Comparison of ENCODE assay signal across 13 mouse cellular contexts in genomic region chr8:75135756-75136155, GRCm38 (mm10). TPM values are rescaled to one million over a fixed set of nuclear protein-coding genes. Genes with fewer than 3 reads are reported as not detected.
DNase-seq lines count a peak whose midpoint lies in the region; ATAC-seq and TF ChIP-seq lines count a peak whose summit lies in the region.
"Had no signal": no experiment of that assay in that cellular context is flagged by ENCODE, and none has a peak within 500 bp of the region (broad histone marks: within the 10 kb centered on the region; RNA-seq: fewer than 3 reads in every experiment).

No protein-coding gene starts in this region.

- H3K36me3 ChIP-seq in hindbrain, embryonic 13.5 days = no peaks in the 10 kb centered on the region
- peaks cover 15% of the 10 kb centered on the region for H3K36me3 ChIP-seq in hindbrain, embryonic 10.5 days
- no peaks in the 10 kb centered on the region for H3K36me3 ChIP-seq in midbrain, embryonic 14.5 days (ENCODE audit: control insufficient read depth, insufficient read depth, low read length)
- peaks cover 19% of the 10 kb centered on the region for H3K36me3 ChIP-seq in midbrain, embryonic 10.5 days
- no peaks in the 10 kb centered on the region for H3K36me3 ChIP-seq in midbrain, embryonic 15.5 days (replicated peaks)
- H3K36me3 ChIP-seq: heart, embryonic 12.5 days; kidney, embryonic 15.5 days had no signal

- TF ChIP-seq CTCF in cortical plate, adult 2 months (IDR thresholded peaks at IDR 0.05; ENCODE audit: extremely low read depth, insufficient read depth, low read length) = no peak

- H3K4me3 ChIP-seq in hindbrain, embryonic 13.5 days = no peak overlapping the region
- no peak overlapping the region for H3K4me3 ChIP-seq in hindbrain, embryonic 10.5 days
- no peak overlapping the region for H3K4me3 ChIP-seq in midbrain, embryonic 14.5 days (replicated peaks; ENCODE audit: low read depth, low read length)
- no peak overlapping the region for H3K4me3 ChIP-seq in midbrain, embryonic 10.5 days
- no peak overlapping the region for H3K4me3 ChIP-seq in cortical plate, adult 2 months (ENCODE audit: insufficient read depth, low read length)
- H3K4me3 ChIP-seq in midbrain, embryonic 15.5 days = no peak overlapping the region
- H3K4me3 ChIP-seq: gastrocnemius, adult 2 months; heart, embryonic 12.5 days; kidney, embryonic 15.5 days had no signal

- H3K9ac ChIP-seq in hindbrain, embryonic 13.5 days = 0 out of 2 replicates have a peak overlapping the region, but pooled peaks have one; percentile 13
- H3K9ac ChIP-seq in midbrain, embryonic 14.5 days (replicated peaks; ENCODE audit: low read length) = no peak overlapping the region
- H3K9ac ChIP-seq in midbrain, embryonic 15.5 days = no peak overlapping the region
- H3K9ac ChIP-seq: heart, embryonic 12.5 days; kidney, embryonic 15.5 days had no signal

- 0 out of 2 replicates have a peak, but pooled peaks cover 3% of the 10 kb centered on the region for H3K4me1 ChIP-seq in hindbrain, embryonic 13.5 days (replicated peaks)
- no peaks in the 10 kb centered on the region for H3K4me1 ChIP-seq in hindbrain, embryonic 10.5 days (replicated peaks)
- no peaks in the 10 kb centered on the region for H3K4me1 ChIP-seq in midbrain, embryonic 14.5 days (ENCODE audit: control insufficient read depth, insufficient read depth, low read length)
- H3K4me1 ChIP-seq in midbrain, embryonic 10.5 days = peaks cover 5% of the 10 kb centered on the region; the same call in 1 of the 2 replicates
- H3K4me1 ChIP-seq in cortical plate, adult 2 months (ENCODE audit: control insufficient read depth, insufficient read depth, low read length) = peaks cover 18% of the 10 kb centered on the region
- no peaks in the 10 kb centered on the region; the same call in 1 of the 2 replicates for H3K4me1 ChIP-seq in midbrain, embryonic 15.5 days

- no peak for TF ChIP-seq POLR2A in cortical plate, adult 2 months (IDR thresholded peaks at IDR 0.05; ENCODE audit: extremely low read depth, insufficient read depth, low read length)

- no peak overlapping the region for H3K27ac ChIP-seq in hindbrain, embryonic 13.5 days
- H3K27ac ChIP-seq in hindbrain, embryonic 10.5 days = no peak overlapping the region
- no peak overlapping the region for H3K27ac ChIP-seq in midbrain, embryonic 14.5 days (replicated peaks; ENCODE audit: low read depth, low read length)
- H3K27ac ChIP-seq in midbrain, embryonic 10.5 days (replicated peaks) = no peak overlapping the region
- 0 out of 2 replicates have a peak overlapping the region, but pooled peaks have one; percentile 7 for H3K27ac ChIP-seq in cortical plate, adult 2 months (ENCODE audit: insufficient read depth, low read length)
- no peak overlapping the region for H3K27ac ChIP-seq in midbrain, embryonic 15.5 days
- H3K27ac ChIP-seq: gastrocnemius, adult 2 months had no signal

- no peak for DNase-seq in hindbrain, embryonic 10.5 days (ENCODE audit: low spot score)
- peak; percentile 16 for DNase-seq in midbrain, embryonic 14.5 days
- DNase-seq in midbrain, embryonic 10.5 days (ENCODE audit: low spot score) = no peak
- DNase-seq in ovary, adult 18-20 months (ENCODE audit: low spot score) = no peak
- DNase-seq: cerebellum, adult 9-10 months; gastrocnemius, adult 2 months; lung, postnatal 4 days had no signal

- 68% methylated on average over 1 of the region's 1 CpGs for WGBS in hindbrain, embryonic 13.5 days
- 77% methylated on average over 1 of the region's 1 CpGs for WGBS in hindbrain, embryonic 10.5 days
- 61% methylated on average over 1 of the region's 1 CpGs for WGBS in midbrain, embryonic 14.5 days
- 60% methylated on average over 1 of the region's 1 CpGs for WGBS in midbrain, embryonic 10.5 days
- WGBS in midbrain, embryonic 15.5 days = 52% methylated on average over 1 of the region's 1 CpGs

- H3K27me3 ChIP-seq in hindbrain, embryonic 13.5 days = no peaks in the 10 kb centered on the region
- H3K27me3 ChIP-seq in hindbrain, embryonic 10.5 days (ENCODE audit: insufficient read depth, poor library complexity, severe bottlenecking) = no peaks in the 10 kb centered on the region
- no peaks in the 10 kb centered on the region for H3K27me3 ChIP-seq in midbrain, embryonic 14.5 days (ENCODE audit: control insufficient read depth, insufficient read depth, low read length)
- H3K27me3 ChIP-seq in midbrain, embryonic 10.5 days (ENCODE audit: low read depth, poor library complexity, severe bottlenecking) = no peaks in the 10 kb centered on the region
- no peaks in the 10 kb centered on the region for H3K27me3 ChIP-seq in midbrain, embryonic 15.5 days (replicated peaks)
- H3K27me3 ChIP-seq: heart, embryonic 12.5 days; kidney, embryonic 15.5 days had no signal

- H3K9me3 ChIP-seq in hindbrain, embryonic 13.5 days = no peaks in the 10 kb centered on the region
- no peaks in the 10 kb centered on the region for H3K9me3 ChIP-seq in hindbrain, embryonic 10.5 days
- no peaks in the 10 kb centered on the region for H3K9me3 ChIP-seq in midbrain, embryonic 14.5 days (ENCODE audit: control insufficient read depth, low read length)
- H3K9me3 ChIP-seq in midbrain, embryonic 10.5 days (replicated peaks) = no peaks in the 10 kb centered on the region
- H3K9me3 ChIP-seq in midbrain, embryonic 15.5 days = no peaks in the 10 kb centered on the region
- H3K9me3 ChIP-seq: heart, embryonic 12.5 days; kidney, embryonic 15.5 days had no signal

- H3K4me2 ChIP-seq in hindbrain, embryonic 13.5 days = no peak overlapping the region
- no peak overlapping the region for H3K4me2 ChIP-seq in midbrain, embryonic 14.5 days (ENCODE audit: low read length)
- no peak overlapping the region for H3K4me2 ChIP-seq in midbrain, embryonic 15.5 days
- H3K4me2 ChIP-seq: heart, embryonic 12.5 days; kidney, embryonic 15.5 days had no signal

- ATAC-seq in hindbrain, embryonic 13.5 days (ENCODE audit: low FRiP score) = no peak
- peak; percentile 3; the same call in 1 of the 2 replicates for ATAC-seq in midbrain, embryonic 14.5 days (ENCODE audit: low FRiP score, low TSS enrichment)
- peak; percentile 55; the same call in 1 of the 2 replicates for ATAC-seq in midbrain, embryonic 15.5 days (replicated peaks)
- ATAC-seq in monocyte, adult 5-6 weeks (replicated peaks; ENCODE audit: insufficient number of reproducible peaks, low FRiP score, low TSS enrichment, poor library complexity, severe bottlenecking) = no peak

RNA-seq across cellular contexts. Expression of gene Mcm5, which starts 26.4 kb away (rescaled TPM):
- 41.2 and 42.7 TPM in 2 replicates for polyA plus RNA-seq in hindbrain, embryonic 13.5 days (2015; fragmentation: Nextera tagmentation; extraction: Ambion mirVana)
- 235 and 294 TPM in 2 replicates for polyA plus RNA-seq in hindbrain, embryonic 10.5 days (2016; fragmentation: Nextera tagmentation; extraction: Ambion mirVana)
- polyA plus RNA-seq in midbrain, embryonic 14.5 days (2014; fragmentation: Nextera tagmentation; extraction: Ambion mirVana) = 24.7 and 34.6 TPM in 2 replicates
- 279 and 327 TPM in 2 replicates for polyA plus RNA-seq in midbrain, embryonic 10.5 days (2016; fragmentation: Nextera tagmentation; extraction: Ambion mirVana)
- 7.7 and 8.6 TPM in 2 replicates for polyA plus RNA-seq in cortical plate, adult 2 months (2012; rRNA removed)
- polyA plus RNA-seq in midbrain, embryonic 15.5 days (2015; fragmentation: Nextera tagmentation; extraction: Ambion mirVana) = 34.0 and 34.2 TPM in 2 replicates
- 28.1 to 55.4 TPM (median 30.7 TPM) in 3 replicates for total RNA-seq in monocyte, adult 5-6 weeks (2017)

RNA-seq across cellular contexts. Expression of gene Hmox1, which starts 42.3 kb away (rescaled TPM):
- polyA plus RNA-seq in hindbrain, embryonic 13.5 days (2015; fragmentation: Nextera tagmentation; extraction: Ambion mirVana) = 13.7 and 16.6 TPM in 2 replicates
- 19.9 and 22.8 TPM in 2 replicates for polyA plus RNA-seq in hindbrain, embryonic 10.5 days (2016; fragmentation: Nextera tagmentation; extraction: Ambion mirVana)
- 1.8 and 5.8 TPM in 2 replicates for polyA plus RNA-seq in midbrain, embryonic 14.5 days (2014; fragmentation: Nextera tagmentation; extraction: Ambion mirVana)
- polyA plus RNA-seq in midbrain, embryonic 10.5 days (2016; fragmentation: Nextera tagmentation; extraction: Ambion mirVana) = 20.5 and 21.0 TPM in 2 replicates
- 6.5 and 6.8 TPM in 2 replicates for polyA plus RNA-seq in cortical plate, adult 2 months (2012; rRNA removed)
- polyA plus RNA-seq in midbrain, embryonic 15.5 days (2015; fragmentation: Nextera tagmentation; extraction: Ambion mirVana) = 11.6 and 14.2 TPM in 2 replicates
- total RNA-seq in monocyte, adult 5-6 weeks (2017) = 50.8 to 61.9 TPM (median 55.9 TPM) in 3 replicates

Comparison
In these comparisons a context has a peak if more than half of its experiments do, and no peak if none do; other contexts are left out.
1. ATAC-seq: peak in midbrain, embryonic 14.5 days (single experiment) and midbrain, embryonic 15.5 days (single experiment); none in hindbrain, embryonic 13.5 days (single experiment) and monocyte, adult 5-6 weeks (single experiment).